Mouse (Mus musculus) kidney, postnatal 0 days (tissue): ENCODE measurements at regions not wholly inside any gene's neighbourhood (a gene's known extent, or its start where the extent isn't known, plus 50 kb on each side); places are given as distances from the start of the nearest gene placed in this dataset.

Experiments
- ATAC-seq: fragments of 200-750 bp; cut with Nextera tagmentation; replicated peaks from 2 replicates; pipeline ENCODE4 v1.8.0; 2017; ENCODE audit warnings: low read depth, moderate number of reproducible peaks, moderate TSS enrichment, moderate library complexity; ENCODE audit not compliant: low FRiP score
- DNase-seq: peaks from one replicate; pipeline ENCODE4 v3.0.0-alpha.2; 2016; ENCODE audit warnings: low spot score
- H3K27ac ChIP-seq: fragments of 300-500 bp; sonication (generic); 2 replicates; pipeline ENCODE4 v1.5.1; 2014; ENCODE audit warnings: mild to moderate bottlenecking
- H3K27me3 ChIP-seq: fragments of 300-500 bp; sonication (generic); 2 replicates; pipeline ENCODE4 v1.6.1; 2014; ENCODE audit warnings: low read length, mixed read lengths; ENCODE audit not compliant: insufficient read depth
- H3K36me3 ChIP-seq: fragments of 300-500 bp; sonication (generic); 2 replicates; pipeline ENCODE4 v1.6.1; 2014; ENCODE audit warnings: low read length, mixed read lengths; ENCODE audit not compliant: insufficient read depth
- H3K4me1 ChIP-seq: fragments of 300-500 bp; sonication (generic); replicated peaks from 2 replicates; pipeline ENCODE4 v1.6.1; 2014; ENCODE audit warnings: antibody characterized with exemption, low read length, mixed read lengths; ENCODE audit not compliant: insufficient read depth
- H3K4me2 ChIP-seq: fragments of 300-500 bp; sonication (generic); 2 replicates; pipeline ENCODE4 v1.6.1; 2014; ENCODE audit warnings: mild to moderate bottlenecking, low read length, moderate library complexity, mixed read lengths
- H3K4me3 ChIP-seq: fragments of 300-500 bp; sonication (generic); replicated peaks from 2 replicates; pipeline ENCODE4 v1.5.1; 2014; ENCODE audit warnings: low read depth, low read length
- H3K9ac ChIP-seq: fragments of 300-500 bp; sonication (generic); 2 replicates; pipeline ENCODE4 v1.6.1; 2014; ENCODE audit warnings: low read depth, low read length
- H3K9me3 ChIP-seq: fragments of 300-500 bp; sonication (generic); replicated peaks from 2 replicates; pipeline ENCODE4 v1.6.1; 2016; ENCODE audit warnings: low read length, inconsistent platforms, mixed read lengths
- CTCF ChIP-seq: IDR thresholded peaks from 2 replicates; pipeline ENCODE4 v1.5.1; 2016; ENCODE audit warnings: antibody characterized with exemption, low read depth, mild to moderate bottlenecking, moderate library complexity
- WGBS: fragments of 180-500 bp; shearing (Covaris S2); extraction: QIAGEN DNeasy Blood & Tissue Kit; methylation state at CpG from one replicate; pipeline ENCODE4 v1.1.7; 2014; 5-methylcytosine and 5-hydroxymethylcytosine counted together

GRCm38 (mm10) chr8:17587261-17587861 is 1390.7 kb downstream of the Defb40 start:
- Histone ChIP-seq H3K4me1 (no peaks in the 10 kb centered on the region), H3K9ac (no peak overlapping the region), H3K36me3 (no peaks in the 10 kb centered on the region), H3K9me3 (no peaks in the 10 kb centered on the region), H3K4me3 (no peak overlapping the region), H3K27me3 (no peaks in the 10 kb centered on the region), H3K4me2 (no peak overlapping the region), H3K27ac (no peak overlapping the region)
- no peak for ATAC-seq
- DNase-seq = no peak
- TF ChIP-seq CTCF = no peak
- 68% methylated on average over 5 of the region's 5 CpGs for WGBS
